In genomic region chr10:44493818-44494492, GRCm38 (mm10) we compare ENCODE assay signal across 20 mouse cellular contexts. TPM values are rescaled to one million over a fixed set of nuclear protein-coding genes. Genes with fewer than 3 reads are reported as not detected.
DNase-seq lines count a peak whose midpoint lies in the region; ATAC-seq and TF ChIP-seq lines count a peak whose summit lies in the region.
"Had no signal": no experiment of that assay in that cellular context is flagged by ENCODE, and none has a peak within 500 bp of the region (broad histone marks: within the 10 kb centered on the region; RNA-seq: fewer than 3 reads in every experiment).

No protein-coding gene starts in this region.

- no peak for TF ChIP-seq CTCF in stomach, postnatal 0 days (IDR thresholded peaks at IDR 0.05; ENCODE audit: low read depth)
- no peak for TF ChIP-seq CTCF in hindbrain, postnatal 0 days (IDR thresholded peaks at IDR 0.05; ENCODE audit: low read depth)

- no peaks in the 10 kb centered on the region for H3K4me1 ChIP-seq in heart, embryonic 10.5 days
- H3K4me1 ChIP-seq in intestine, embryonic 15.5 days (replicated peaks), result 0 out of 2 replicates have a peak, but pooled peaks cover 2% of the 10 kb centered on the region
- H3K4me1 ChIP-seq in stomach, postnatal 0 days (replicated peaks; ENCODE audit: control insufficient read depth, insufficient read depth), result no peaks in the 10 kb centered on the region
- H3K4me1 ChIP-seq in hindbrain, postnatal 0 days (ENCODE audit: insufficient read depth, low read length), result no peaks in the 10 kb centered on the region
- H3K4me1 ChIP-seq in hindbrain, embryonic 12.5 days, result no peaks in the 10 kb centered on the region
- H3K4me1 ChIP-seq: heart, embryonic 13.5 days had no signal

- H3K27me3 ChIP-seq in heart, embryonic 10.5 days (ENCODE audit: insufficient read depth, poor library complexity, severe bottlenecking), result peaks cover 26% of the 10 kb centered on the region
- H3K27me3 ChIP-seq in intestine, embryonic 15.5 days (replicated peaks), result no peaks in the 10 kb centered on the region
- no peaks in the 10 kb centered on the region for H3K27me3 ChIP-seq in stomach, postnatal 0 days (ENCODE audit: control insufficient read depth, insufficient read depth, low read length)
- no peaks in the 10 kb centered on the region for H3K27me3 ChIP-seq in hindbrain, postnatal 0 days (ENCODE audit: insufficient read depth, low read length)
- no peaks in the 10 kb centered on the region for H3K27me3 ChIP-seq in hindbrain, embryonic 12.5 days

- H3K9ac ChIP-seq in intestine, embryonic 15.5 days, result no peak overlapping the region
- H3K9ac ChIP-seq in stomach, postnatal 0 days (ENCODE audit: low read length), result no peak overlapping the region
- no peak overlapping the region for H3K9ac ChIP-seq in hindbrain, postnatal 0 days (replicated peaks; ENCODE audit: low read length)
- no peak overlapping the region for H3K9ac ChIP-seq in hindbrain, embryonic 12.5 days
- H3K9ac ChIP-seq: heart, embryonic 13.5 days; hindbrain, embryonic 13.5 days had no signal

- H3K27ac ChIP-seq in heart, embryonic 10.5 days, result no peak overlapping the region
- peak overlapping the region; percentile 86 for H3K27ac ChIP-seq in intestine, embryonic 15.5 days
- H3K27ac ChIP-seq in stomach, postnatal 0 days (replicated peaks), result no peak overlapping the region
- H3K27ac ChIP-seq in hindbrain, postnatal 0 days, result no peak overlapping the region
- no peak overlapping the region for H3K27ac ChIP-seq in hindbrain, embryonic 12.5 days
- H3K27ac ChIP-seq: embryonic facial prominence, embryonic 10.5 days; forebrain, embryonic 10.5 days; heart, embryonic 13.5 days; hindbrain, embryonic 13.5 days had no signal

- peak; percentile 46 for DNase-seq in heart, embryonic 10.5 days (ENCODE audit: low spot score)
- DNase-seq in heart, postnatal 36 days, result no peak
- peak; percentile 22 for DNase-seq in retina, postnatal 1 day
- DNase-seq in retina, embryonic 14.5 days (ENCODE audit: low spot score), result no peak
- peak; percentile 29 for DNase-seq in stomach, postnatal 0 days (ENCODE audit: low spot score)
- DNase-seq in hindbrain, postnatal 0 days (ENCODE audit: low spot score), result no peak
- DNase-seq: adrenal gland, postnatal 14 days; cerebellum, adult 18-20 months; cerebellum, adult 9-11 months; cerebellum, postnatal 36 days; gastrocnemius, postnatal 14 days; heart, postnatal 4 days had no signal

- 0 out of 2 replicates have a peak overlapping the region, but pooled peaks have one; percentile 14 for H3K4me2 ChIP-seq in intestine, embryonic 15.5 days (replicated peaks)
- H3K4me2 ChIP-seq in stomach, postnatal 0 days (replicated peaks; ENCODE audit: low read depth), result no peak overlapping the region
- H3K4me2 ChIP-seq in hindbrain, postnatal 0 days (ENCODE audit: low read depth, low read length), result no peak overlapping the region
- no peak overlapping the region for H3K4me2 ChIP-seq in hindbrain, embryonic 12.5 days (replicated peaks)
- H3K4me2 ChIP-seq: heart, embryonic 13.5 days; hindbrain, embryonic 13.5 days had no signal

- H3K36me3 ChIP-seq in heart, embryonic 10.5 days, result no peaks in the 10 kb centered on the region
- H3K36me3 ChIP-seq in intestine, embryonic 15.5 days, result no peaks in the 10 kb centered on the region
- no peaks in the 10 kb centered on the region for H3K36me3 ChIP-seq in stomach, postnatal 0 days (ENCODE audit: control insufficient read depth, insufficient read depth, low read length)
- H3K36me3 ChIP-seq in hindbrain, postnatal 0 days (ENCODE audit: insufficient read depth, low read length), result no peaks in the 10 kb centered on the region
- no peaks in the 10 kb centered on the region for H3K36me3 ChIP-seq in hindbrain, embryonic 12.5 days
- H3K36me3 ChIP-seq: embryonic facial prominence, embryonic 10.5 days; forebrain, embryonic 10.5 days; heart, embryonic 13.5 days; hindbrain, embryonic 13.5 days had no signal

- peak; percentile 74 for ATAC-seq in intestine, embryonic 15.5 days
- peak; percentile 65; the same call in 1 of the 2 replicates for ATAC-seq in stomach, postnatal 0 days (ENCODE audit: low FRiP score, low TSS enrichment)
- ATAC-seq in hindbrain, postnatal 0 days, result no peak
- ATAC-seq in hindbrain, embryonic 12.5 days (ENCODE audit: low FRiP score), result no peak
- ATAC-seq: activated CD4-positive, CD25-positive, alpha-beta regulatory T cell, adult 4 months; Patski had no signal

- no peaks in the 10 kb centered on the region for H3K9me3 ChIP-seq in heart, embryonic 10.5 days
- no peaks in the 10 kb centered on the region for H3K9me3 ChIP-seq in intestine, embryonic 15.5 days
- no peaks in the 10 kb centered on the region for H3K9me3 ChIP-seq in stomach, postnatal 0 days (ENCODE audit: control insufficient read depth, low read length)
- H3K9me3 ChIP-seq in hindbrain, postnatal 0 days (ENCODE audit: low read length), result no peaks in the 10 kb centered on the region
- H3K9me3 ChIP-seq in hindbrain, embryonic 12.5 days (replicated peaks), result no peaks in the 10 kb centered on the region
- H3K9me3 ChIP-seq: embryonic facial prominence, embryonic 10.5 days; forebrain, embryonic 10.5 days; heart, embryonic 13.5 days; hindbrain, embryonic 13.5 days had no signal

- no peak for TF ChIP-seq EP300 in stomach, postnatal 0 days (optimal IDR thresholded peaks at IDR 0.05)

- H3K4me3 ChIP-seq in heart, embryonic 10.5 days, result no peak overlapping the region
- no peak overlapping the region for H3K4me3 ChIP-seq in intestine, embryonic 15.5 days (replicated peaks)
- H3K4me3 ChIP-seq in stomach, postnatal 0 days (ENCODE audit: low read depth, low read length), result no peak overlapping the region
- no peak overlapping the region for H3K4me3 ChIP-seq in hindbrain, postnatal 0 days (ENCODE audit: low read length)
- no peak overlapping the region for H3K4me3 ChIP-seq in hindbrain, embryonic 12.5 days
- H3K4me3 ChIP-seq: embryonic facial prominence, embryonic 10.5 days; forebrain, embryonic 10.5 days; heart, embryonic 13.5 days; hindbrain, embryonic 13.5 days had no signal

- WGBS in heart, embryonic 10.5 days, result 68% methylated on average over 15 of the region's 15 CpGs
- WGBS in intestine, embryonic 15.5 days, result 49% methylated on average over 15 of the region's 15 CpGs
- 54% methylated on average over 15 of the region's 15 CpGs for WGBS in stomach, postnatal 0 days
- 79% methylated on average over 15 of the region's 15 CpGs for WGBS in hindbrain, postnatal 0 days
- 82% methylated on average over 15 of the region's 15 CpGs for WGBS in hindbrain, embryonic 12.5 days

- intact Hi-C loops in heart, postnatal 36 days (cut with DNase I), result no loop called here

RNA-seq across cellular contexts. Expression of gene Prdm1, which starts 34.3 kb away (rescaled TPM):
- polyA plus RNA-seq in heart, embryonic 10.5 days (2016; fragmentation: Nextera tagmentation; extraction: Ambion mirVana), result 1.1 and 2.9 TPM in 2 replicates
- total RNA-seq in heart, postnatal 36 days (2021), result 1 to 10 TPM; 1.6 to 2.4 TPM
- 21.2 and 22.0 TPM in 2 replicates for polyA plus RNA-seq in intestine, embryonic 15.5 days (2015; fragmentation: Nextera tagmentation; extraction: Ambion mirVana)
- polyA plus RNA-seq in stomach, postnatal 0 days (2015; fragmentation: Nextera tagmentation; extraction: Ambion mirVana), result 5.9 and 7.3 TPM in 2 replicates
- 0.25 and 0.63 TPM in 2 replicates for total RNA-seq in hindbrain, postnatal 0 days (2014; rRNA removed)
- polyA plus RNA-seq in hindbrain, postnatal 0 days (2015; fragmentation: Nextera tagmentation; extraction: Ambion mirVana), result 0.39 and 0.44 TPM in 2 replicates
- polyA plus RNA-seq in hindbrain, embryonic 12.5 days (2016; fragmentation: Nextera tagmentation; extraction: Ambion mirVana), result 0.87 and 0.95 TPM in 2 replicates

Comparison
In these comparisons a context has a peak if more than half of its experiments do, and no peak if none do; other contexts are left out.
1. DNase-seq: peak in heart, embryonic 10.5 days (single experiment), retina, postnatal 1 day (single experiment) and stomach, postnatal 0 days (single experiment); none in heart, postnatal 36 days (0 of 2), retina, embryonic 14.5 days (single experiment) and hindbrain, postnatal 0 days (single experiment).
2. ATAC-seq: peak in intestine, embryonic 15.5 days (single experiment) and stomach, postnatal 0 days (single experiment); none in hindbrain, postnatal 0 days (single experiment) and hindbrain, embryonic 12.5 days (single experiment).